In the genomic region with DNA sequence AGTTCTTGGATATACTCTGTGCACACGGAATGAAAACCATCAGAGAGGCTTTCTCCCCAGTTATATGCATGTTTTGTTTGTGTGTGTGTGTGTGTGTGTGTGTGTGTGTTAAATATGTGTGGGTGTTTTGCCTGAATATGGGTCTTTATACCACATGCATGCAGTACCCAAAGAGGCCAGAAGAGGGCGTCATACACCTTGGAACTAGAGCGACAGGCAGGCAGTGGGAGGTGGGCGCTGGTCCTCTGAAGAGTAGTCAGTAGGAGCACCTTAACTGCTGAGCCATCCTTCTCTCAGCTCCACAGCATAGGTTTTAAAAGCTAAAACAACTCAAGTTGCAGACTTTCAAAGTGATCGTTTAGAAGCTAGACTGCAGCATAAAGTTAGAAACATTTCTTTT, we compare ENCODE assay signal across 8 mouse cellular contexts. TPM values are rescaled to one million over a fixed set of nuclear protein-coding genes. Genes with fewer than 3 reads are reported as not detected.
DNase-seq lines count a peak whose midpoint lies in the region; TF ChIP-seq lines count a peak whose summit lies in the region.
"Had no signal": no experiment of that assay in that cellular context is flagged by ENCODE, and none has a peak within 500 bp of the region (broad histone marks: within the 10 kb centered on the region; RNA-seq: fewer than 3 reads in every experiment).

No protein-coding gene starts in this region.

- H3K36me3 ChIP-seq in E14TG2a.4 (ENCODE audit: insufficient read depth, low read length): peaks cover 57% of the 10 kb centered on the region

- no peak overlapping the region for H3K4me3 ChIP-seq in E14TG2a.4 (replicated peaks; ENCODE audit: low read length)
- H3K4me3 ChIP-seq: limb, embryonic 15.5 days had no signal

- peak; percentile 95 for DNase-seq in B cell, adult 2 months
- peak; percentile 69 for DNase-seq in c-Kit-positive CD71-positive TER-119-negative erythroid progenitor cells, embryonic 14.5 days (ENCODE audit: low read depth)
- peak; percentile 75 for DNase-seq in gastrocnemius, adult 18-20 months (ENCODE audit: low spot score)
- peak; percentile 82 for DNase-seq in layer of hippocampus, adult 11-12 months (ENCODE audit: low spot score)
- peak; percentile 93 for DNase-seq in lung, postnatal 36 days
- DNase-seq in spleen, postnatal 10 days (ENCODE audit: low spot score in 2 of 2): peak; percentile 73 to 89

- H3K9me3 ChIP-seq in E14TG2a.4 (ENCODE audit: low read length): no peaks in the 10 kb centered on the region
- H3K9me3 ChIP-seq: limb, embryonic 15.5 days had no signal

- peaks cover 86% of the 10 kb centered on the region for H3K4me1 ChIP-seq in E14TG2a.4 (replicated peaks; ENCODE audit: low read depth, low read length)

- peak; percentile 89 for TF ChIP-seq CTCF in E14TG2a.4 (conservative IDR thresholded peaks at IDR 0.05; ENCODE audit: low read length)

- H3K27me3 ChIP-seq in E14TG2a.4 (ENCODE audit: insufficient read depth, low read length): no peaks in the 10 kb centered on the region
- H3K27me3 ChIP-seq: limb, embryonic 15.5 days had no signal

RNA-seq across cellular contexts. Expression of a gene that starts 26.7 kb away (rescaled TPM):
- 10 to 100 TPM; 19.1 to 21.4 TPM for total RNA-seq in gastrocnemius, adult 18-20 months (2021)
